Mouse (Mus musculus): ENCODE data around the gene Gdf11.

Gdf11 gene

DNA sequence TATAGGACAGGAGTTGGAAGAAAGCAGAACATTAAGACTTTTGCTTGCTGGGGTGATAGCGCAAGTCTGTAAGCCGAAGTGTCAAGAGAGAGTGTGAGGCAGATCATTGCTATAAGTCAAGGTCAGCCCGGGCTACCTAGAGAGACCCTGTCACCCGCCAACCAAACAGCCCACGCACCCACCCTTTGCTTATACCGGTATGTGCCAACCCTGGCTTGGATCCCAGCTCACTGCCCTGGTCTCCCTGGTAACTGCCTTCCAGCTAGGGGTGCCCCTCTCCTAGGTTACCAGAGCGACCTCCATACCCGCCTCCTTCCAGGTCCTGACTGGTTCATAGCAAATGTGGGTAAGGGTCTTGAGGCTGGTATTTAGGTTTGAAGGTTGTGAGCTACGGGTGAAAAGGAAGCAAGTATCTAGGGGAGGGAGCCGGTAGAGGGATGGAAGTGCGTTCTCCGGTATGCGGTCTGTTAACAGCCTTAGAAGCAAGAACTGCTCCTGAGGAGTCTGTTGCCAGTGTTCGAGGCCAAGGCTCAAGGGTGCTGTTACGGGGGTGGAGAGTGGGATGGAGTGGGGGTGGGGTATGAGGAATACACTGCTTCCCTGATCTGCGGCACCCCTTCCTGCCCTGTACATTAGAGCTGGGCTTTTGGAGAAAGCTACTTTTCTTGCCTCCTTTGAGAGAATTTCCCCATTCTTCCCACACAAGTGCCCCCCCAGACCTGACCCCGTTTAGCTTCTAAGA lies 4.6 kb upstream of the Gdf11 start:
- DNase-seq (ENCODE audit: extremely low read depth, insufficient read length, low spot score): no peak

DNA sequence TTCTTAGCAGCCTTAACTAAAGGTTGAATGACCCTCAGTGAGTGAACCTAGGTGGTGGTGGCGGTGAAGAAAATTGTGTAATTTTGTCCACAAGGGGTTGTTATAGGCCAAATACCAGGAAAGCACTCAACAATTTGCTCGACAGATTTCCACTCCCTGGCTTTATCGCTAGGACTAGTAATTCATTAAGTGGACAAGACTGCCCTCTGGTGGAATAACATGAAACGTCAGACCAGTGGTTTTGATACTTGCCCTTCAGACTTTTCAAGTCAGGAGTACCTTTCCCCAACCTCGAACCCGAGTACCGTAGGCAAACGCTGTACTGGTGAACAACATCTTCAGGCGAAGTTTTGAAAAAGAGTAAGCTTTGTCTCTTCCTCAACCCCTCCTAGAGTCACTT lies 3.9 kb upstream of the Gdf11 start:
- DNase-seq (ENCODE audit: extremely low read depth, insufficient read length, low spot score): no peak

DNA sequence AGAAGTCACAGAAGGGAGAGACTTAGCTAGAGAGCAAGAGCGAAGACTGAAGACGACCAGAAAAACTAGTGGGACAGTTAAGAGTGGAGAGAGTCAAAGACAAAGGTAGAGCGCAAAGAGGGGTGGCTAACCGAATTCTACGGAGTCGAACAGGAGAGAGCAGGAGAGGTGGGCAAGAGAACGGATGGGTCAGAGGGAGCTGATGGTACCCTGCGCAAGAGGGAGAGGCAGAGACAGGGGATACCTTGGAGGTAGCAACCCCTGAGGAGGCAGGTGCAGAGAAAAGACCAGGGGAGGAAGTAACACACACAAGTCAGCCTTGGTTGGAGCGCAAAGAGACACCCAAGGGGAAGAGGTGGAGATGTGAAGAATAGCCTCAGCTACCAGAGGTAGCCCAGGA lies 728 bp upstream of the Gdf11 start:
- no peak for DNase-seq (ENCODE audit: extremely low read depth, insufficient read length, low spot score)

- DNase-seq (ENCODE audit: extremely low read depth, insufficient read length, low spot score): peak; percentile 80
Observed at GRCm38 (mm10) chr10:128890383-128891295, 879 bp downstream of the Gdf11 start.

DNA sequence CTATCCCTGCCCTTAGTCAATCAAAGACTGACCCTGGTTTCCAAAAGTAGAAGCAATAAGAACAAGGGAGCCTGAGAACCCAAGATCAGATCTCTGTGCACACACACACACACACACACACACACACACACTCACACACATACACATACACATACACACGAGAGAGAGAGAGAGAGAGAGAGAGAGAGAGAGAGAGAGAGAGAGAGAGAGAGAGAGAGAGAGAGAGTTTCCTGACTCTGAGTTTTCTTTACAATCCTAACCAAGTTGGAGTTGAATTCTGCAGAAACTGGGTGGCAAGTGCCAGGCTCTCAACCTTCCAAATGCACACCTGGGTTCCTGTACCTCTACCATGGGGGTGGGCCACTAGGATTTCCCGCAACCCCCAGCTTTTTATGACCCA lies 1.7 kb downstream of the Gdf11 start:
- DNase-seq (ENCODE audit: extremely low read depth, insufficient read length, low spot score): no peak

- DNase-seq (ENCODE audit: extremely low read depth, insufficient read length, low spot score): no peak
Observed at GRCm38 (mm10) chr10:128888941-128889827, 2.3 kb downstream of the Gdf11 start.

GRCm38 (mm10) chr10:128882067-128882466 lies 9.5 kb downstream of the Gdf11 start:
- no peak for DNase-seq (ENCODE audit: extremely low read depth, insufficient read length, low spot score)

- DNase-seq (ENCODE audit: extremely low read depth, insufficient read length, low spot score): no peak
Observed at GRCm38 (mm10) chr10:128878811-128879210, 12.7 kb downstream of the Gdf11 start.

- no peak for DNase-seq (ENCODE audit: extremely low read depth, insufficient read length, low spot score)
Observed at GRCm38 (mm10) chr10:128878291-128878690, 13.2 kb downstream of the Gdf11 start.

DNA sequence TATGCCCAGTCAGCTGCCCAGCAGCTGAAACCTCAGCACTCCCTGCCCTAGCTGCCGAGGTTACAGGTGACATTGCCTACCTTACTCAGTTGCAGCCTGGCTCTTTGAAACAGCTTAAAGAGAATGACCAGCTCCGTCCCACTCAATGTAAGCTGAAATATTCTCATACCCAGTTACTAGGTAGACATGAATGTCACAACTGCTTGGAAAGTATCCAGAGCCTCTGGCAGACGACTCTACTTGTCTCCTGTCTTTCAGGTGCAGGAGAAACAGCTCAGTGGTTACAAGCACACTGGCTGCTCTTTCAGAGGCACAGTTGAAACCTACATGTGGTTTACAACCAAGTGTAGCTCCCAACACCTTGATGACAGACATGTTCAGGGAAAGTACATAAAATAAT lies 21.2 kb downstream of the Gdf11 start:
- DNase-seq (ENCODE audit: extremely low read depth, insufficient read length, low spot score): no peak

GRCm38 (mm10) chr10:128866518-128866917 lies 25.0 kb downstream of the Gdf11 start:
- DNase-seq (ENCODE audit: extremely low read depth, insufficient read length, low spot score): no peak

DNA sequence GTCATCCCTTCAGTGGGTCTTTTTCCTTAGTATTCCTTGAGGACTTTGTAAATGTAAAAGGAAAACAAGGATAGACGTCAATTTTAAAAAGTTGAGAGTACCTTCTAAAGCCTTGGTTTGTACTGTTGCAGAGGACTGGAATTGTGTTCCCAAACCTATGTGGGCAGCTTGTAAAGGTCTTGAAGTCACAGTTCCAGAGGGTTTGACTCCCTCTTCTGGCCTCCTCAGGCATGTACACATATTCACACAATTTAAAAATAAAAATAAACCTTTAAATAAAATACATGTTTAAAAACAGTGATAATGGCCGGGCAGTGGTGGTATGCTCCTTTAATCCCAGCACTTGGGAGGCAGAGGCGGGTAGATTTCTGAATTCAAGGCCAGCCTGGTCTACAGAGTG lies 25.5 kb downstream of the Gdf11 start:
- no peak for DNase-seq (ENCODE audit: extremely low read depth, insufficient read length, low spot score)

- DNase-seq (ENCODE audit: extremely low read depth, insufficient read length, low spot score): no peak
Observed at GRCm38 (mm10) chr10:128861176-128861575, 30.3 kb downstream of the Gdf11 start.

GRCm38 (mm10) chr10:128850339-128850738 lies 41.2 kb downstream of the Gdf11 start:
- DNase-seq (ENCODE audit: extremely low read depth, insufficient read length, low spot score): no peak

GRCm38 (mm10) chr10:128848426-128848825 lies 43.1 kb downstream of the Gdf11 start:
- DNase-seq (ENCODE audit: extremely low read depth, insufficient read length, low spot score): no peak

DNA sequence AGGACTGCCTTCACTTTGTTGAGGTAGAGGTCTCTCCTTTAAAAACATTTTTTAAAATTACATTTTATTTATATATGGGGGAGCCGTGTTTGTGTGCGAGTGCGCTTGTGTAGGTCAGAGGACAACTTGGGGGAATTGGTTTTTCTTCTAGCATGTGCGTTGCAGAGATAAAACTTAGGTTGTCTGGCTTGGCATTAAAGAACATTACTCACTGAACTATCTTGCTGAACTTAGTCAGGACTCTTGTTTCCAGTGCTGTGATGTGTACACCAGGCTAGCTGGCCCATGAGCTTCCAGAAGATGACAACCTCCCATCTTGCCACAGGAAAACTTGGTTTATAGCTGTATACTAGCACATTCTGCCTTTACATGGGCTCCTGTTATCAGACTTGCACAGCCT lies 44.9 kb downstream of the Gdf11 start:
- no peak for DNase-seq (ENCODE audit: extremely low read depth, insufficient read length, low spot score)

GRCm38 (mm10) chr10:128845516-128845915 lies 46.0 kb downstream of the Gdf11 start:
- no peak for DNase-seq (ENCODE audit: extremely low read depth, insufficient read length, low spot score)

DNA sequence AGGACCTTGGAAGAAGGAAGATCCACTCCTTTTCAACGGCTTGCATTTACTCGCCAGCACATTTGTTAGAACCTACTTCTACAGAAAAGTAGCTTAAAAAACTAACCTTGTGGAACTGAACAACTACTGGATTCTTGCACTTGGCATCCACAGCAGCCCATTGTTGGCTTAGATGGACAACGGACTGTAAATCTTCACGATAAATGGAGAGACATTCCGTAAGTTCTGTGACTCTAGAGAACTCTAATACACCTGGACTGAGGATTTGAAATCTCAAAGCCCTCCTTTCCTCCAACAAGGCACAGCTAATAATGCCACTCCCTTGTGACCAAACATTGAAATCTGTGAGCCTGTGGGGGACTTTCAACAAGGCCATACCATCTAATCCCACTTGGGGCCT lies 48.3 kb downstream of the Gdf11 start:
- DNase-seq (ENCODE audit: extremely low read depth, insufficient read length, low spot score): no peak

DNA sequence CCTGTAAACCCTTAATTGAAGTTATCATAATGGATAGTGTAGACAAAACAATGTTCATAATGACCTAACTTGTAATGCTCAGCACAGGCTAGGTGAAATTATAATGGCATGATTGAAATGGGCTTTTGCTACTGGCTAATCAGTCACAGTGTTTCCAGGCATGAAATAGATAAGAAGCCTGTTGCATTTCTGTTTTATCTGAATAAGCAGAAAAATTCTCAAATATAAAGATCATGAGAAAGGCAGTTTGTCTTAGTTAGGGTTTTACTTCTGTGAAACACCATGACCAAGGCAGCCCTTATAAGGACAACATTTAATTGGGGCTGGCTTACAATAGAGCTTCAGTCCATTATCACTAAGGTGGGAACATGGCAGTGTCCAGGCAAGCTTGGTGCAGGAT lies 50.9 kb downstream of the Gdf11 start:
- DNase-seq (ENCODE audit: extremely low read depth, insufficient read length, low spot score): no peak

DNA sequence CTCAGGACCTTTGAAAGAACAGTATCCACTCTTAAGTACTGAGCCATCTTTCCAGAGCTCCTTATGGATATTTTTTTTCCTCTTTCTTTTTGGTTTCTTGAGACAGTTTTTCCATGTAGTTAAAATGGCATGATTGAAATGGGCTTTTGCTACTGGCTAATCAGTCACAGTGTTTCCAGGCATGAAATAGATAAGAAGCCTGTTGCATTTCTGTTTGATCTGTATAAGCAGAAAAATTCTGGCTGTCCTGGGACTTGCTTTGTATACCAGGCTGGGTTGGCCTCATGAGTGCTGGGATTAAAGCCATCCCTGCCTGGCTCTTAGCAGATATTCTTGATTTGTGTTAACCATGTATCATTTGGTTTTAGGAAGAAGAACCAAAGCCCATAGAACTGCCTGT lies 52.1 kb downstream of the Gdf11 start:
- DNase-seq (ENCODE audit: extremely low read depth, insufficient read length, low spot score): no peak

DNA sequence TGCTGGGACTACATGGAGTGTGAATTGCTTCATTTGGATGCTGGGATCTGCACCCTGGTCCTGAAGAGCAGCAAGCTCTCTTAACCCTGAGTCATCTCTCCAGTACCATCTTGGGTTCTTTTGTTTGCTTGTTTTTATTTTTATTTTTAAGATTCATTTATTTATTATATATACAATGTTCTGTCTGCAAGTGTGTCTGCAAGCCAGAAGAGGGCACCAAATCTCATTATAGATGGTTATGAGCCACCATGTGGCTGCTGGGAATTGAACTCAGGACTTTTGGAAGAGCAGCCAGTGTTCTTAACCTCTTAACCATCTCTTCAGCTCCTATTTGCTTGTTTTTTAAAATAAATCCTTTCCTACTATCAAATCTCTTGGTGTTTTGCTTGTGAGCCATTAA lies 54.1 kb downstream of the Gdf11 start:
- no peak for DNase-seq (ENCODE audit: extremely low read depth, insufficient read length, low spot score)

All from 3134 (cell line).